Mouse (Mus musculus) forebrain, embryonic 10.5 days (tissue): ENCODE data around the gene Gng2. TPM values are rescaled to one million over a fixed set of nuclear protein-coding genes. Genes with fewer than 3 reads are reported as not detected.

Experiments used
- DNase-seq: peaks from one replicate; pipeline ENCODE4 v3.0.0-alpha.2; 2017; ENCODE audit warnings: low spot score; ENCODE audit errors: extremely low spot score
- H3K27ac ChIP-seq: fragments of 300-500 bp; sonication (generic); 2 replicates; pipeline ENCODE4 v1.5.1; 2016; ENCODE audit warnings: mild to moderate bottlenecking
- H3K27me3 ChIP-seq: fragments of 300-500 bp; sonication (generic); 2 replicates; pipeline ENCODE4 v1.6.1; 2016; ENCODE audit warnings: mild to moderate bottlenecking; ENCODE audit not compliant: poor library complexity, severe bottlenecking
- H3K36me3 ChIP-seq: fragments of 300-500 bp; sonication (generic); replicated peaks from 2 replicates; pipeline ENCODE4 v1.6.1; 2016; ENCODE audit warnings: mild to moderate bottlenecking, moderate library complexity
- H3K4me1 ChIP-seq: fragments of 300-500 bp; sonication (generic); 2 replicates; pipeline ENCODE4 v1.6.1; 2016
- H3K4me3 ChIP-seq: fragments of 300-500 bp; sonication (generic); 2 replicates; pipeline ENCODE4 v1.5.1; 2016; ENCODE audit warnings: mild to moderate bottlenecking, moderate library complexity
- H3K9me3 ChIP-seq: fragments of 300-500 bp; sonication (generic); 2 replicates; pipeline ENCODE4 v1.6.1; 2016; ENCODE audit warnings: mild to moderate bottlenecking, moderate library complexity
- WGBS: fragments of 180-500 bp; shearing (Covaris S2); methylation state at CpG from one replicate; pipeline ENCODE4 v1.1.7; 2016; 5-methylcytosine and 5-hydroxymethylcytosine counted together
- polyA plus RNA-seq: library from polyadenylated mRNA; unstranded; fragments of >200 nt; fragmentation: Nextera tagmentation; extraction: Ambion mirVana; gene quantifications from 2 replicates; pipeline ENCODE4 v1.2.1, GENCODE M21; 2016

The Gng2 gene
- polyA plus RNA-seq, 1 experiment from 2014 or later = 86.1 TPM

GRCm38 (mm10) chr14:19970845-19971244, 6.6 kb downstream of the Gng2 start:
- 63% methylated on average over 3 of the region's 3 CpGs for WGBS
- no peak for DNase-seq
- H3K36me3 ChIP-seq = peaks cover 2% of the 10 kb centered on the region
- peak overlapping the region; percentile 72 for H3K27ac ChIP-seq
- no peaks in the 10 kb centered on the region for H3K9me3 ChIP-seq
- H3K27me3 ChIP-seq = no peaks in the 10 kb centered on the region
- H3K4me3 ChIP-seq = peak overlapping the region; percentile 5; the same call in 1 of the 2 replicates
- H3K4me1 ChIP-seq = peaks cover 72% of the 10 kb centered on the region

- peak overlapping the region; percentile 72 for H3K27ac ChIP-seq
- H3K36me3 ChIP-seq = peaks cover 8% of the 10 kb centered on the region
- no peak overlapping the region for H3K4me3 ChIP-seq
- no peaks in the 10 kb centered on the region for H3K27me3 ChIP-seq
- 90% methylated on average over 6 of the region's 6 CpGs for WGBS
- DNase-seq = no peak
- peaks cover 66% of the 10 kb centered on the region for H3K4me1 ChIP-seq
- no peaks in the 10 kb centered on the region for H3K9me3 ChIP-seq
Observed at GRCm38 (mm10) chr14:19970106-19970785, 7.2 kb downstream of the Gng2 start.

GRCm38 (mm10) chr14:19969566-19969965, 7.9 kb downstream of the Gng2 start:
- Histone ChIP-seq H3K27me3 (no peaks in the 10 kb centered on the region), H3K4me3 (no peak overlapping the region), H3K27ac (peak overlapping the region; percentile 26; the same call in 1 of the 2 replicates), H3K9me3 (no peaks in the 10 kb centered on the region), H3K36me3 (peaks cover 9% of the 10 kb centered on the region), H3K4me1 (peaks cover 64% of the 10 kb centered on the region)
- DNase-seq = no peak
- WGBS = 97% methylated on average over 1 of the region's 1 CpGs

GRCm38 (mm10) chr14:19969011-19969521, 8.4 kb downstream of the Gng2 start:
- no peak overlapping the region for H3K4me3 ChIP-seq
- no peaks in the 10 kb centered on the region for H3K27me3 ChIP-seq
- peak overlapping the region; percentile 26; the same call in 1 of the 2 replicates for H3K27ac ChIP-seq
- no peaks in the 10 kb centered on the region for H3K9me3 ChIP-seq
- DNase-seq = no peak
- peaks cover 64% of the 10 kb centered on the region for H3K4me1 ChIP-seq
- WGBS = 58% methylated on average over 5 of the region's 5 CpGs
- H3K36me3 ChIP-seq = peaks cover 9% of the 10 kb centered on the region

- no peak for DNase-seq
- Histone ChIP-seq H3K4me3 (no peak overlapping the region), H3K36me3 (peaks cover 9% of the 10 kb centered on the region), H3K27me3 (no peaks in the 10 kb centered on the region), H3K27ac (0 out of 2 replicates have a peak overlapping the region, but pooled peaks have one; percentile 1), H3K9me3 (no peaks in the 10 kb centered on the region), H3K4me1 (peaks cover 64% of the 10 kb centered on the region)
- 87% methylated on average over 7 of the region's 7 CpGs for WGBS
Observed at GRCm38 (mm10) chr14:19968321-19969010, 9.0 kb downstream of the Gng2 start.

- 85% methylated on average over 8 of the region's 8 CpGs for WGBS
- peaks cover 71% of the 10 kb centered on the region for H3K4me1 ChIP-seq
Observed at GRCm38 (mm10) chr14:19967482-19967881, 9.9 kb downstream of the Gng2 start.

GRCm38 (mm10) chr14:19963961-19964505, 13.4 kb downstream of the Gng2 start:
- Histone ChIP-seq H3K36me3 (peaks cover 20% of the 10 kb centered on the region), H3K4me1 (peaks cover 69% of the 10 kb centered on the region), H3K27me3 (no peaks in the 10 kb centered on the region), H3K4me3 (no peak overlapping the region; the same call in 1 of the 2 replicates), H3K27ac (peak overlapping the region; percentile 82), H3K9me3 (no peaks in the 10 kb centered on the region)
- 46% methylated on average over 5 of the region's 5 CpGs for whole genome bisulfite sequencing
- no peak for DNase-seq

More at GRCm38 (mm10) chr14:19967482-19967881, 9.9 kb downstream of the Gng2 start:
- Histone ChIP-seq H3K36me3 (peaks cover 9% of the 10 kb centered on the region), H3K27me3 (no peaks in the 10 kb centered on the region), H3K4me3 (no peak overlapping the region), H3K27ac (no peak overlapping the region), H3K9me3 (no peaks in the 10 kb centered on the region)
- no peak for DNase-seq

- WGBS = 69% methylated on average over 15 of the region's 15 CpGs
Observed at GRCm38 (mm10) chr14:19961924-19962915, 15.2 kb downstream of the Gng2 start.

GRCm38 (mm10) chr14:19959860-19960259, 17.6 kb downstream of the Gng2 start:
- 70% methylated on average over 9 of the region's 9 CpGs for WGBS
- H3K4me1 ChIP-seq = peaks cover 69% of the 10 kb centered on the region
- H3K4me3 ChIP-seq = no peak overlapping the region
- H3K27ac ChIP-seq = no peak overlapping the region
- DNase-seq = no peak
- no peaks in the 10 kb centered on the region for H3K9me3 ChIP-seq
- no peaks in the 10 kb centered on the region for H3K27me3 ChIP-seq
- H3K36me3 ChIP-seq = peaks cover 44% of the 10 kb centered on the region

More at GRCm38 (mm10) chr14:19961924-19962915, 15.2 kb downstream of the Gng2 start:
- DNase-seq = no peak
- H3K4me3 ChIP-seq = no peak overlapping the region
- H3K27me3 ChIP-seq = no peaks in the 10 kb centered on the region
- H3K27ac ChIP-seq = 0 out of 2 replicates have a peak overlapping the region, but pooled peaks have one; percentile 8
- H3K36me3 ChIP-seq = peaks cover 35% of the 10 kb centered on the region
- no peaks in the 10 kb centered on the region for H3K9me3 ChIP-seq
- peaks cover 62% of the 10 kb centered on the region for H3K4me1 ChIP-seq

- peaks cover 70% of the 10 kb centered on the region for H3K36me3 ChIP-seq
- DNase-seq = no peak
Observed at GRCm38 (mm10) chr14:19955077-19955476, 22.4 kb downstream of the Gng2 start.

GRCm38 (mm10) chr14:19950812-19951211, 26.6 kb downstream of the Gng2 start:
- H3K9me3 ChIP-seq = no peaks in the 10 kb centered on the region
- H3K27ac ChIP-seq = no peak overlapping the region
- peaks cover 61% of the 10 kb centered on the region for H3K36me3 ChIP-seq
- DNase-seq = no peak
- H3K4me1 ChIP-seq = peaks cover 15% of the 10 kb centered on the region
- no peak overlapping the region for H3K4me3 ChIP-seq
- no peaks in the 10 kb centered on the region for H3K27me3 ChIP-seq
- 92% methylated on average over 4 of the region's 4 CpGs for WGBS

More at GRCm38 (mm10) chr14:19955077-19955476, 22.4 kb downstream of the Gng2 start:
- 91% methylated on average over 7 of the region's 7 CpGs for WGBS
- no peaks in the 10 kb centered on the region for H3K9me3 ChIP-seq
- no peaks in the 10 kb centered on the region for H3K27me3 ChIP-seq
- peaks cover 21% of the 10 kb centered on the region for H3K4me1 ChIP-seq
- no peak overlapping the region for H3K27ac ChIP-seq
- H3K4me3 ChIP-seq = no peak overlapping the region

- H3K4me1 ChIP-seq = peaks cover 29% of the 10 kb centered on the region
- 89% methylated on average over 2 of the region's 2 CpGs for WGBS
- DNase-seq = no peak
Observed at GRCm38 (mm10) chr14:19949475-19949874, 28.0 kb downstream of the Gng2 start.

More at GRCm38 (mm10) chr14:19949475-19949874, 28.0 kb downstream of the Gng2 start:
- Histone ChIP-seq H3K27ac (no peak overlapping the region), H3K4me3 (no peak overlapping the region), H3K27me3 (no peaks in the 10 kb centered on the region), H3K9me3 (no peaks in the 10 kb centered on the region), H3K36me3 (peaks cover 57% of the 10 kb centered on the region)
